8 mouse cellular contexts compared by ENCODE assay signal in genomic region chr4:49626973-49627372, GRCm38 (mm10). TPM values are rescaled to one million over a fixed set of nuclear protein-coding genes. Genes with fewer than 3 reads are reported as not detected.
DNase-seq lines count a peak whose midpoint lies in the region; ATAC-seq and TF ChIP-seq lines count a peak whose summit lies in the region.

No protein-coding gene starts in this region.

- no peaks in the 10 kb centered on the region; the same call in 1 of the 2 replicates for H3K4me1 ChIP-seq in kidney, adult 2 months (ENCODE audit: control insufficient read depth, insufficient read depth, low read length)
- peaks cover 6% of the 10 kb centered on the region; the same call in 1 of the 2 replicates for H3K4me1 ChIP-seq in kidney, embryonic 16.5 days (ENCODE audit: insufficient read depth, low read length)
- no peaks in the 10 kb centered on the region for H3K4me1 ChIP-seq in bone marrow, adult 2 months (ENCODE audit: control insufficient read depth, insufficient read depth, low read length)
- no peaks in the 10 kb centered on the region for H3K4me1 ChIP-seq in limb, embryonic 10.5 days

- no peak for ATAC-seq in kidney, embryonic 16.5 days (ENCODE audit: low FRiP score, low TSS enrichment)
- ATAC-seq in erythroblast, adult 5-6 weeks (replicated peaks; ENCODE audit: low FRiP score, poor library complexity, severe bottlenecking), result 0 out of 2 replicates have a peak, but pooled peaks have one; percentile 46

- peak; percentile 82 for TF ChIP-seq CTCF in kidney, adult 2 months (conservative IDR thresholded peaks at IDR 0.05; ENCODE audit: insufficient read depth, insufficient read length, low read depth, low read length)
- TF ChIP-seq CTCF in bone marrow, adult 2 months (IDR thresholded peaks at IDR 0.05; ENCODE audit: control insufficient read depth, insufficient read depth, low read length), result peak; percentile 72

- no peak overlapping the region for H3K4me2 ChIP-seq in kidney, embryonic 16.5 days (replicated peaks; ENCODE audit: low read depth, low read length)

- no peaks in the 10 kb centered on the region for H3K9me3 ChIP-seq in kidney, embryonic 16.5 days (ENCODE audit: low read length)
- H3K9me3 ChIP-seq in limb, embryonic 10.5 days (replicated peaks), result no peaks in the 10 kb centered on the region

- WGBS in kidney, adult 2 months, result 1% methylated on average over 3 of the region's 3 CpGs
- WGBS in kidney, embryonic 16.5 days, result 7% methylated on average over 3 of the region's 3 CpGs
- under 1% methylated on average over 3 of the region's 3 CpGs for WGBS in bone marrow, adult 2 months
- 8% methylated on average over 3 of the region's 3 CpGs for WGBS in limb, embryonic 10.5 days

- no peak overlapping the region for H3K4me3 ChIP-seq in kidney, adult 2 months (ENCODE audit: insufficient read depth, low read depth, low read length)
- no peak overlapping the region for H3K4me3 ChIP-seq in kidney, embryonic 16.5 days (ENCODE audit: low read length)
- no peak overlapping the region for H3K4me3 ChIP-seq in bone marrow, adult 2 months (replicated peaks; ENCODE audit: control insufficient read depth, low read depth, low read length)
- no peak overlapping the region for H3K4me3 ChIP-seq in limb, embryonic 10.5 days

- TF ChIP-seq POLR2A in kidney, adult 2 months (IDR thresholded peaks at IDR 0.05; ENCODE audit: low read depth, low read length), result no peak
- TF ChIP-seq POLR2A in bone marrow, adult 2 months (IDR thresholded peaks at IDR 0.05; ENCODE audit: borderline replicate concordance, control insufficient read depth, low read depth, low read length), result no peak

- H3K36me3 ChIP-seq in kidney, adult 2 months (ENCODE audit: control insufficient read depth, insufficient read depth, low read length), result no peaks in the 10 kb centered on the region
- H3K36me3 ChIP-seq in kidney, embryonic 16.5 days (ENCODE audit: insufficient read depth, low read length), result no peaks in the 10 kb centered on the region
- H3K36me3 ChIP-seq in limb, embryonic 10.5 days, result no peaks in the 10 kb centered on the region

- H3K27ac ChIP-seq in kidney, adult 2 months (ENCODE audit: insufficient read depth, low read depth, low read length), result no peak overlapping the region
- H3K27ac ChIP-seq in kidney, embryonic 16.5 days (ENCODE audit: low read length), result no peak overlapping the region
- H3K27ac ChIP-seq in bone marrow, adult 2 months (ENCODE audit: control insufficient read depth, insufficient read depth, low read depth, low read length, poor library complexity), result no peak overlapping the region
- H3K27ac ChIP-seq in limb, embryonic 10.5 days, result no peak overlapping the region

- H3K27me3 ChIP-seq in kidney, adult 2 months (replicated peaks; ENCODE audit: control insufficient read depth, insufficient read depth, low read length), result no peaks in the 10 kb centered on the region
- no peaks in the 10 kb centered on the region for H3K27me3 ChIP-seq in kidney, embryonic 16.5 days (ENCODE audit: insufficient read depth, low read length)
- no peaks in the 10 kb centered on the region for H3K27me3 ChIP-seq in limb, embryonic 10.5 days (ENCODE audit: low read depth, poor library complexity, severe bottlenecking)

- DNase-seq in kidney, adult 2 months, result peak; percentile 85
- peak; percentile 88 for DNase-seq in induced T-regulatory cell, adult 2 months (ENCODE audit: low read depth)
- DNase-seq in limb, embryonic 10.5 days (ENCODE audit: low spot score), result peak; percentile 77
- DNase-seq in ovary, postnatal 14 days (ENCODE audit: low spot score), result peak; percentile 69
- peak; percentile 35 to 66 for DNase-seq in thymus, postnatal 10 days (ENCODE audit: low spot score in 2 of 2)

- H3K9ac ChIP-seq in kidney, embryonic 16.5 days (replicated peaks; ENCODE audit: low read length), result no peak overlapping the region

RNA-seq across cellular contexts. Expression of gene Rnf20, which starts 4.8 kb away (rescaled TPM):
- 14.1 and 15.3 TPM in 2 replicates for polyA plus RNA-seq in kidney, adult 2 months (2012; rRNA removed)
- 40.7 and 42.5 TPM in 2 replicates for polyA plus RNA-seq in kidney, embryonic 16.5 days (2015; fragmentation: Nextera tagmentation; extraction: Ambion mirVana)
- 41.5 and 45.7 TPM in 2 replicates for polyA plus RNA-seq in bone marrow, adult 2 months (2011; ENCODE audit: insufficient read depth, insufficient read length, low replicate concordance, missing spikeins)
- total RNA-seq in erythroblast, adult 5-6 weeks (2015; ENCODE audit: low replicate concordance), result 34.1 and 45.2 TPM in 2 replicates
- 119 and 155 TPM in 2 replicates for total RNA-seq in erythroblast, adult 5-6 weeks (2017; ENCODE audit: low replicate concordance)
- 44.9 and 50.5 TPM in 2 replicates for polyA plus RNA-seq in limb, embryonic 10.5 days (2016; fragmentation: Nextera tagmentation; extraction: Ambion mirVana)

RNA-seq across cellular contexts. Expression of gene Tmem246, which starts 29.3 kb away (rescaled TPM):
- polyA plus RNA-seq in kidney, adult 2 months (2012; rRNA removed), result 35.8 and 45.9 TPM in 2 replicates
- polyA plus RNA-seq in kidney, embryonic 16.5 days (2015; fragmentation: Nextera tagmentation; extraction: Ambion mirVana), result 26.0 and 26.6 TPM in 2 replicates
- polyA plus RNA-seq in bone marrow, adult 2 months (2011; ENCODE audit: insufficient read depth, insufficient read length, low replicate concordance, missing spikeins), result 0.54 and 1.3 TPM in 2 replicates
- total RNA-seq in erythroblast, adult 5-6 weeks (2015; ENCODE audit: low replicate concordance), result 1.0 TPM in 1 of 2 replicates, not detected in the other
- 0.43 TPM in 1 of 2 replicates, not detected in the other for total RNA-seq in erythroblast, adult 5-6 weeks (2017; ENCODE audit: low replicate concordance)
- polyA plus RNA-seq in limb, embryonic 10.5 days (2016; fragmentation: Nextera tagmentation; extraction: Ambion mirVana), result 7.2 and 10.9 TPM in 2 replicates

RNA-seq across cellular contexts. Expression of gene Ppp3r2, which starts 54.9 kb away (rescaled TPM):
- 0.02 TPM in 1 of 2 replicates, not detected in the other for polyA plus RNA-seq in kidney, adult 2 months (2012; rRNA removed)
- polyA plus RNA-seq in kidney, embryonic 16.5 days (2015; fragmentation: Nextera tagmentation; extraction: Ambion mirVana), result 0.05 TPM in 2 replicates
- not detected in 2 replicates for polyA plus RNA-seq in bone marrow, adult 2 months (2011; ENCODE audit: insufficient read depth, insufficient read length, low replicate concordance, missing spikeins)
- total RNA-seq in erythroblast, adult 5-6 weeks (2015; ENCODE audit: low replicate concordance), result not detected in 2 replicates
- total RNA-seq in erythroblast, adult 5-6 weeks (2017; ENCODE audit: low replicate concordance), result not detected in 2 replicates
- polyA plus RNA-seq in limb, embryonic 10.5 days (2016; fragmentation: Nextera tagmentation; extraction: Ambion mirVana), result 0.05 TPM in 1 of 2 replicates, not detected in the other
